In the genomic region with DNA sequence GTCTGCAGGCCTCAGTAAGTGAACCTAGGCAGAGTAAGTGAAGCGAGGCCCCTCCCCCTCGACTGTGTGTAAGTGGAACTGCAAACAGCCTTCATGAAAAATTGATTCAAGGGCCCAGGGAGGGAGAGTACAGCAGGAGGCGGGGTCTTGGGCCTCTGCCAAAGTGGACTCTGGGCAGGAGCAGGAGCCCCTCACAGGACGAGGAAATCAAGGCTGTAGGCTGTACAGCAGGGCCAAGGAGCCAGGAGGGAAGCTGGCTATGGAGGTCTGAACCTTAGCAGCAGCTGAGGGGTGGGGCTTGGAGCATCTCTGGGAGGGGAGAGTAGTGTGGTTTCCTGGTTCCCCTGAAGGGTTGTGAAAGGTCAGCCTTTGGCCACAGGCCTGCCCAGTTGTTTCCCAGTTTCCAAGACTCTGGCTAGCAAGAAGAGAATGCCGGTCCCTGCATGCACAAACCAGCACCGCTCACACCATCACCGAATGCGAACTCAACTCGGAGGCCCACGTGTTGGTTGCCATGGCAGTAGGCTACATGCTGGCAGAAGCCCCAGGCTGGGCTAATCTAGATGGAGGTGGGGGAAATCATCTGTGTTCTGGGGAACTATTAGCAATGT, we compare ENCODE assay signal across 9 mouse cellular contexts. TPM values are rescaled to one million over a fixed set of nuclear protein-coding genes. Genes with fewer than 3 reads are reported as not detected.
DNase-seq lines count a peak whose midpoint lies in the region; ATAC-seq and TF ChIP-seq lines count a peak whose summit lies in the region.
"Had no signal": no experiment of that assay in that cellular context is flagged by ENCODE, and none has a peak within 500 bp of the region (broad histone marks: within the 10 kb centered on the region; RNA-seq: fewer than 3 reads in every experiment).

No protein-coding gene starts in this region.

- peak; percentile 94 for ATAC-seq in forebrain, postnatal 0 days
- peak; percentile 80 for ATAC-seq in neural tube, embryonic 12.5 days (ENCODE audit: low FRiP score, low read depth)

- intact Hi-C loops in heart, postnatal 25 days (cut with DNase I) = loop anchor here (5.0 kb wide), 1 partner anchor 64 kb away; no protein-coding TSS in a partner anchor

- TF ChIP-seq CTCF in forebrain, postnatal 0 days (IDR thresholded peaks at IDR 0.05; ENCODE audit: low read depth) = no peak

- no peaks in the 10 kb centered on the region for H3K9me3 ChIP-seq in forebrain, postnatal 0 days (ENCODE audit: low read length)
- H3K9me3 ChIP-seq in neural tube, embryonic 12.5 days = no peaks in the 10 kb centered on the region

- no peaks in the 10 kb centered on the region for H3K27me3 ChIP-seq in forebrain, postnatal 0 days (ENCODE audit: insufficient read depth, low read length)
- H3K27me3 ChIP-seq in neural tube, embryonic 12.5 days (replicated peaks) = 0 out of 2 replicates have a peak, but pooled peaks cover 3% of the 10 kb centered on the region

- DNase-seq in adrenal gland, adult 2 months = peak; percentile 77
- no peak for DNase-seq in adrenal gland, adult 8-10 months
- DNase-seq in forebrain, postnatal 0 days = peak; percentile 91
- DNase-seq in heart, postnatal 25 days (ENCODE audit: low spot score) = peak; percentile 68
- peak; percentile 90 to 93 for DNase-seq in kidney, postnatal 4 days
- DNase-seq in lung, adult 18-20 months = peak; percentile 85 to 89
- DNase-seq in thymus, postnatal 14 days = no peak

- H3K27ac ChIP-seq in forebrain, postnatal 0 days (ENCODE audit: low read depth, low read length) = peak overlapping the region; percentile 88
- H3K27ac ChIP-seq in neural tube, embryonic 12.5 days = peak overlapping the region; percentile 58; the same call in 1 of the 2 replicates

- WGBS in forebrain, postnatal 0 days = 4% methylated on average over 10 of the region's 10 CpGs
- 11% methylated on average over 10 of the region's 10 CpGs for WGBS in neural tube, embryonic 12.5 days

- H3K4me3 ChIP-seq in forebrain, postnatal 0 days (ENCODE audit: low read depth, low read length) = no peak overlapping the region
- H3K4me3 ChIP-seq in neural tube, embryonic 12.5 days = no peak overlapping the region

- H3K36me3 ChIP-seq in forebrain, postnatal 0 days (ENCODE audit: insufficient read depth) = no peaks in the 10 kb centered on the region
- H3K36me3 ChIP-seq in neural tube, embryonic 12.5 days = no peaks in the 10 kb centered on the region

- peaks cover 15% of the 10 kb centered on the region for H3K4me1 ChIP-seq in forebrain, postnatal 0 days (ENCODE audit: insufficient read depth)
- H3K4me1 ChIP-seq in neural tube, embryonic 12.5 days = peaks cover 36% of the 10 kb centered on the region

- H3K9ac ChIP-seq in forebrain, postnatal 0 days = peak overlapping the region; percentile 35
- H3K9ac ChIP-seq in neural tube, embryonic 12.5 days = peak overlapping the region; percentile 21; the same call in 1 of the 2 replicates

- H3K4me2 ChIP-seq in forebrain, postnatal 0 days (ENCODE audit: low read depth) = peak overlapping the region; percentile 38
- peak overlapping the region; percentile 38 for H3K4me2 ChIP-seq in neural tube, embryonic 12.5 days (replicated peaks)

RNA-seq across cellular contexts. Expression of a gene that starts 3.4 kb away (rescaled TPM):
- under 1 TPM; 0.17 to 0.58 TPM for total RNA-seq in adrenal gland, adult 2 months (2021)
- polyA plus RNA-seq in adrenal gland, adult 2 months (2012; rRNA removed) = 0.16 and 0.22 TPM in 2 replicates
- 1 to 10 TPM in 1 of 4 experiments, under 1 TPM in 2, not detected in 1; 0.16 to 1.2 (median 0.42) TPM for total RNA-seq in adrenal gland, adult 8-10 months (2022)
- total RNA-seq in forebrain, postnatal 0 days (2014; rRNA removed) = 0.29 TPM in 1 of 2 replicates, not detected in the other
- polyA plus RNA-seq in forebrain, postnatal 0 days (2015; fragmentation: Nextera tagmentation; extraction: Ambion mirVana) = 1.9 and 2.0 TPM in 2 replicates
- not detected for total RNA-seq in heart, postnatal 25 days (2021)
- 1.1 and 1.6 TPM in 2 replicates for polyA plus RNA-seq in neural tube, embryonic 12.5 days (2016; fragmentation: Nextera tagmentation; extraction: Ambion mirVana)
- polyA plus RNA-seq: spleen, adult 2 months had no signal

RNA-seq across cellular contexts. Expression of a gene that starts 9.6 kb away (rescaled TPM):
- 1,000 to 10,000 TPM in 1 of 2 experiments, 100 to 1,000 TPM in 1; 913 to 1,618 TPM for total RNA-seq in adrenal gland, adult 2 months (2021)
- polyA plus RNA-seq in adrenal gland, adult 2 months (2012; rRNA removed) = 531 and 632 TPM in 2 replicates
- total RNA-seq in adrenal gland, adult 8-10 months (2022) = 1,000 to 10,000 TPM; 1,100 to 1,474 (median 1,219) TPM
- 2,455 and 2,516 TPM in 2 replicates for total RNA-seq in forebrain, postnatal 0 days (2014; rRNA removed)
- 4,096 and 4,381 TPM in 2 replicates for polyA plus RNA-seq in forebrain, postnatal 0 days (2015; fragmentation: Nextera tagmentation; extraction: Ambion mirVana)
- total RNA-seq in heart, postnatal 25 days (2021) = 100 to 1,000 TPM; 282 to 346 TPM
- 3,655 and 3,681 TPM in 2 replicates for polyA plus RNA-seq in neural tube, embryonic 12.5 days (2016; fragmentation: Nextera tagmentation; extraction: Ambion mirVana)

RNA-seq across cellular contexts. Expression of a gene that starts 20.7 kb away (rescaled TPM):
- total RNA-seq in adrenal gland, adult 2 months (2021) = 10 to 100 TPM; 17.6 to 24.1 TPM
- 192 and 223 TPM in 2 replicates for polyA plus RNA-seq in adrenal gland, adult 2 months (2012; rRNA removed)
- 10 to 100 TPM; 18.4 to 39.6 (median 33.4) TPM for total RNA-seq in adrenal gland, adult 8-10 months (2022)
- 107 and 132 TPM in 2 replicates for total RNA-seq in forebrain, postnatal 0 days (2014; rRNA removed)
- polyA plus RNA-seq in forebrain, postnatal 0 days (2015; fragmentation: Nextera tagmentation; extraction: Ambion mirVana) = 73.4 and 97.8 TPM in 2 replicates
- total RNA-seq in heart, postnatal 25 days (2021) = 10 to 100 TPM; 15.2 to 15.3 TPM
- 51.0 and 53.4 TPM in 2 replicates for polyA plus RNA-seq in neural tube, embryonic 12.5 days (2016; fragmentation: Nextera tagmentation; extraction: Ambion mirVana)

Comparison
In these comparisons a context has a peak if more than half of its experiments do, and no peak if none do; other contexts are left out.
1. DNase-seq: peak in adrenal gland, adult 2 months (single experiment), forebrain, postnatal 0 days (single experiment), heart, postnatal 25 days (single experiment), kidney, postnatal 4 days (2 of 2) and lung, adult 18-20 months (2 of 2); none in adrenal gland, adult 8-10 months (single experiment) and thymus, postnatal 14 days (single experiment).